Mouse (Mus musculus) liver, embryonic 14.5 days (tissue): ENCODE results near the gene Gm21764.
"Not testable (repeated sequence)": the region's sequence is repeated elsewhere in the genome, so short reads cannot be mapped to it uniquely, and the experiment has no call there.

Source experiments
- CTCF ChIP-seq: IDR thresholded peaks from 2 replicates; pipeline ENCODE4 v1.5.1; 2016; ENCODE audit warnings: antibody characterized with exemption, low read depth, control low read depth
- EP300 ChIP-seq: IDR thresholded peaks from 2 replicates; pipeline ENCODE4 v1.6.1; 2016; ENCODE audit warnings: antibody characterized with exemption, low read depth

- not testable (repeated sequence) for TF ChIP-seq CTCF, EP300
Observed at GRCm38 (mm10) chrY:18061712-18062111, at the start of gene Gm21764.
